Mouse (Mus musculus) gastrocnemius, postnatal 25 days (tissue): ENCODE measurements at regions not wholly inside any gene's neighbourhood (a gene's known extent, or its start where the extent isn't known, plus 50 kb on each side); places are given as distances from the start of the nearest gene placed in this dataset.

Experiments used
- DNase-seq: peaks from one replicate; pipeline ENCODE4 v3.0.0; 2022

DNA sequence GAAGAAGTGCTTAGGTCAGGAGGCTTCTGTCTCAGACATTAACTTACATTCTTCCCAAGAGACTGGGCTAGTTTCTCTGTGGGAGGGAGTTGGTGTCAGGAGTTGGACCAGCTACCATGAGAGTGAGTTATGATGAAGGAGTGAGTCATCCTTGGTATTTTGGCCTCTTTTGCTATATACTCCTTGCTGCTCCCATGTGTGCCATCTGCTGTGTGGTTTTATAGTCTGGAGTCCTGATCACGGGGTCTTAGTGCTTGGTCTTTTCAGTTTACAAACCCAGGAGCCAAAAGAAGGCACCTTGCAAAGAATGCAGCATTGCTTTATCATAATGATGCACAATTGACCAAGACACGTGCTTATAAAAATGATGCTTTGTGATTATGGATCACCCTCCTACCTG is 56.6 kb downstream of the Zfp503 start:
- DNase-seq = no peak

- DNase-seq = no peak
Observed at GRCm38 (mm10) chr14:21931944-21932343, 57.5 kb downstream of the Zfp503 start.

GRCm38 (mm10) chr14:21929048-21929447 is 60.4 kb downstream of the Zfp503 start:
- no peak for DNase-seq

- DNase-seq = no peak
Observed at GRCm38 (mm10) chr14:21916671-21917070, 67.9 kb upstream of the Comtd1 start.

- DNase-seq = peak; percentile 8
Observed at GRCm38 (mm10) chr14:21904498-21905395, 56.0 kb upstream of the Comtd1 start.

- DNase-seq = peak; percentile 24
Observed at GRCm38 (mm10) chr14:21903562-21904497, 55.1 kb upstream of the Comtd1 start.

- DNase-seq = no peak
Observed at GRCm38 (mm10) chr14:21902856-21903255, 54.1 kb upstream of the Comtd1 start.

- no peak for DNase-seq
Observed at GRCm38 (mm10) chr14:21902456-21902855, 53.7 kb upstream of the Comtd1 start.

GRCm38 (mm10) chr14:21900951-21901350 is 52.2 kb upstream of the Comtd1 start:
- DNase-seq = no peak

- DNase-seq = no peak
Observed at GRCm38 (mm10) chr14:21900516-21900915, 51.7 kb upstream of the Comtd1 start.
